Mouse (Mus musculus) brain, embryonic 18.5 days (tissue): ENCODE measurements at regions not wholly inside any gene's neighbourhood (a gene's known extent, or its start where the extent isn't known, plus 50 kb on each side); places are given as distances from the start of the nearest gene placed in this dataset.

ENCODE experiments used
- DNase-seq: peaks from one replicate; pipeline ENCODE4 v3.0.0-alpha.2; 2012; ENCODE audit warnings: low read depth, low spot score

DNA sequence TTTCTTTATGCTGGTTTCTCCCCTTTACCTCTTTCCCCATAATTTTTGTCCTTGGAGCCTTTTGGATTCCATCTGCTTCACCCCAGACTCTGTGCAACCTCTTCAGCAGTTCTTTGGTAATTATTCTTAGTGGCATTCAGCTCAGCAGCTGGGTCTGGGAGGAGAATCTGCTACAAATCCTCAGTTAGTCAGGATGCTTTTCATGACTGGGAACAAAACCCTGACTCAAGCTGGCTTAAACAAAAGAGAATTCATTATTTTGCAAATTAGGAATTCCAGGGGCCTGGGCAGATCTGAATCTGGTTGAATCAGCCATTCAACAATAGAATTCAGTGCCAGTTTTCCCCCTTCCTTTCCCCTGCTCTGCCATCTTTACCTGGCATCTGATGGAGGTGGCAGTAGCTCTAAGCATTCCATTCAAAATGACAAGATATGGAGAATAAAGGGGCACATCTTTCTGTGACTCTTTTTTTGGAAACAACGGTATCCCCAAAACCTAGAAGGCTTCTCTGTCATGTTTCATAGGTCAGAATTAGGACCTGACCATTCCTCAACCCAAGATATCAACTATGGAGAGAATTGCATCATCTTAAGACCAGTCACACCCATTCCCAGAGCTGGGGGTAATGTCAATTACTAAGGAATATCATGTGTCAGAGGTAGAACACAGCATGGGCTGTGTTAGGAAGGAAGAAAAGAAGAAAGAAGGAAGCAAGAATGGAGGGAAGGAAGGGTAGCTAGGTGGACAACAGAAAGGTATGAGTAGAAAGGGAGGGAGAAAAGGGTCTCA is 227.2 kb upstream of the Gm21798 start:
- DNase-seq, result no peak

DNA sequence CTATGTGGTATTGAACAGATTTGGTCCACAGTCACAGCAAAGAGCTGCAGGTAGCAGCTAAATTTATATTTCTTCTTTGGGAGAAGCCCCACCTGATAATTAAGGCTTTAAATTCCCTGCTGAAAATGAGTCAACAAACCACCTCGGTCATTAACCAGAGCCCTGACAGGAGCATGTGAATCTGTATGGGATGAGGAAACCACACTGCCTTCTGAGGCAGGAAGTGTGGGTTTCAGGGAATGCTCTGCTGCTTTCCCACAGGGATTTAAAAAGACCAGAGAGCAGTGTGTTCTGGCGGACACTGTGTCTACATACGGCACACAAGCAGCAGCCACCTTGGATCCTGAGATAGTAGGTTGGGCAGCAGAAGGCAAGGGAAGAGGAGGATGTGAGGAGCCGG is 204.0 kb upstream of the Gm21798 start:
- DNase-seq, result no peak

- DNase-seq, result no peak
Measured at GRCm38 (mm10) chr15:64618471-64618870, 199.0 kb upstream of the Gm21798 start.

- no peak for DNase-seq
Measured at GRCm38 (mm10) chr15:64621876-64622275, 195.6 kb upstream of the Gm21798 start.

GRCm38 (mm10) chr15:64622591-64622990 is 194.9 kb upstream of the Gm21798 start:
- no peak for DNase-seq

GRCm38 (mm10) chr15:64626359-64626758 is 191.1 kb upstream of the Gm21798 start:
- DNase-seq, result no peak

DNA sequence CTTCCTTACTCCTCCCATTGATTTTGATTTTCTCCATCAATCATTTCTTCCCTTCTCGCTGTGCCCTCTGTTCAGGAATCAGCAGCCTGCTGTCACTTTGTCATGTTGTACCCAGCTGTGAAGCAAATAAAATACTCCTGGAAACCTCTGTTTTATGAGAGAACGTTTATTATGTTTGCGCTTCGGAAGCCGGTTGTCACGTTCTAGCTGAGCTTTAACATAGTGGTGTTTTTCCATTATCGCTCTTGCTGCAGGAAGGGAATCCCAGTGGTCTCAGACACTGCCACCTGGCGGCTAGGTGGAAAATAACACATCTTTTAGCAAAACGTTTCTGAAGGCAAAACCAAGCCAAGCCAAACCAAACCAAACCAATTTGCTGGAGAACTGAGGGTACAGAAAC is 190.2 kb upstream of the Gm21798 start:
- DNase-seq, result peak; percentile 55
